Mouse (Mus musculus) layer of hippocampus, postnatal 14 days (tissue): Measurements from ENCODE around the gene Papss1. TPM values are rescaled to one million over a fixed set of nuclear protein-coding genes. Genes with fewer than 3 reads are reported as not detected.

Experiments used
- DNase-seq, 2 experiments: peaks; one replicate each; pipeline ENCODE4 v3.0.0; 2021 to 2022; ENCODE audit warnings: low spot score in 2 of 2, mixed read lengths in 1 of 2
- total RNA-seq, 2 experiments: library from RNA; stranded (reverse); gene quantifications; 2 replicates each; pipeline ENCODE4 v1.2.3; 2021

The Papss1 gene
- total RNA-seq, 2 experiments from 2014 or later: 78.7 to 83.7 TPM

DNA sequence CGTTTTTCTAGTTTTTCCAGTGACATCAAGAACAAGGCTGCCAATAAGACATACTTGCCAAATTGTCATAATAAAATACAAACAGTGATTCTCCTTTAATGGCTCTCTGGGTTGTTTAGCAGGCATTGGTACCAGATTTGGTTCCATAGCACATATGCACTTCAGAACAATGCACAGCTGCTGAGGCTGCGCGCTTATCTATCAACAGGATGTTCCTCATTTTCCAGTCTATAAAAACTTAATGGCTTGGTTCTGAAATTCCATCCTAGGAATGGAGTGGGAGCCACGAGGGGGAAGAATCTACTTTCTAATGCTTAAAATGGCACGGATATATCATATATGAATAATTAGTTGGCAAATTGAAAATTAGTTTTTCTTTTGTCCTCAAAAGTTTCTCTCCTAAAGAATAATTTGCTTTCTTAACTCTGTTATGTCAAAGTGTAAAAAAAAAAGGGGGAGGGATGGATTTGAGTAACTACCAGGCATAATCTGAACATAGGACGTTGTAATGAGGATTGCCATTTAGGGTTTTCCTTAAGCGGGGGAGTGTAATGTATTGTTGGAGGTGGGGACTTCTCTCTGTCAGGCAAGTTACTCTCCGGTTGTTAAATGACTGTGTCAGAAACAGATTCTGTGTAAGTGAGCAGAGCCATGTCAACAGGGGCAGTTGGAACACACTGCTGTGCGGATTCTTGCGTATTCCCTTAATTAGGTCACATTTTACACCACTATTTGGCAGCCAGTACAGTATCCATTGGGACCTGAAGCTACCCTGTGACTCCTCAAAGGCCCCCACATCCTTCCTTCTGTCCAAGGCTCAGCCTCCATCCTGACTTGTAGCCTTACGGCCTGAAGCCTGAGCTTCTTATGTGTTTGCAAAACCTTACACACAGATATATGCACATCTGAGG is 66.1 kb downstream of the Papss1 start:
- DNase-seq: no peak

DNA sequence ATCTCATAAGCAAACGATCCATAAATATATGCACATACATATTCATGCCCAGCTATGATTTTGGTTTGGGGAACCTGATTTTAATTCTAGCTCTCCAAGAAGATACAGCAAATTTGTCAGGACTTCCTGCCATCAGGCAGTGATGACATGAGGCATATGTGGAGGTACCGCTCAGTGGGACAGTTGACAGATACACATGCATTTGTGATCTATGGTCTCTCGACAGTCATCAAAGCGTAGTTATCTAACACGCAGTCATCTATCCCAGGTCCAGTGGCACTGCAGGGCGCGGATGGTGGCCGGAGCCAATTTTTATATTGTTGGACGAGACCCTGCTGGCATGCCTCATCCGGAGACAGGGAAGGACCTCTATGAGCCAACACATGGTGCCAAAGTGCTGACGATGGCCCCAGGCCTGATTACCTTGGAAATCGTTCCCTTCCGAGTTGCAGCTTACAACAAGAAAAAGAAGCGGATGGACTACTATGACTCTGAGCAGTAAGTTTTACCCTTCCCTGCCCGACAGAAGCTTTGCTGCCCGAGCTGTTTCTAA is 66.8 kb downstream of the Papss1 start:
- DNase-seq: peak; percentile 22 to 29

DNA sequence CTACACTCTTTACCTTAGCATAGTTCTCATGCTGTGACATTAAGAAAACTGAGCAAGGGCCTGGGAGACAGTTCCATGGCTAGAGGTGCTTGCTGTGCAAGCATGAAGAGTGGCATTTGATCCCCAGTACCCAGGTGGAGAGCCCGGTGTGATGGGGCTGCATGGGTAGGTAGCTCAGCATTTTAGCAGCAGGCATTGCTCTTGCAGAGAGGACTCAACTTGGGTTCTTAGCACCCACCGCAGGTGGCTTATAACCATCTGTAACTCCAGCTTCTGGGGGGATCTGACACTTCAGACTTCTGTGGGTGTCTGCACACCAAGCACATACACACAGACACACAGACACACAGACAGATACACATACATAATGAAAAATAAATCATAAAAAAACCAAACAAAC is 69.5 kb downstream of the Papss1 start:
- DNase-seq: no peak

DNA sequence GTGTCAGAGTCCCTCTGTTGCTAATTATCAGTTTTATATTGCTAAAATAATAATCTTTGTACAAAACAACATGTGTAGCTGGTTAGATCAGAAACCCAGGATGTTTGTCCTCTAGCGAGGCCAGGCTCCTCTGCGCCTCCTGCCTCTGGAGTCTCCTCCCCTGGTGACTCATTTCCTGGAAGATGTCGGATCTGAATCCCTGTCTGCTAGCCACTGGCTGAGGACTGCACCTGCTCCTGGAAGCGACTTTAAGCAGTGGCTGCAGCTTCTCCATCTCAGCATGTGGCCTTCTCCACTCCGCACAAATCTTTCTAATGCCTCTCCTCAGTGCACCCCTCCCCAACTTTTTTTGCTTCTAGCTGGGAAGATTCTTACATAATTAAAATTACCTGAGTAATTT is 71.6 kb downstream of the Papss1 start:
- no peak for DNase-seq

DNA sequence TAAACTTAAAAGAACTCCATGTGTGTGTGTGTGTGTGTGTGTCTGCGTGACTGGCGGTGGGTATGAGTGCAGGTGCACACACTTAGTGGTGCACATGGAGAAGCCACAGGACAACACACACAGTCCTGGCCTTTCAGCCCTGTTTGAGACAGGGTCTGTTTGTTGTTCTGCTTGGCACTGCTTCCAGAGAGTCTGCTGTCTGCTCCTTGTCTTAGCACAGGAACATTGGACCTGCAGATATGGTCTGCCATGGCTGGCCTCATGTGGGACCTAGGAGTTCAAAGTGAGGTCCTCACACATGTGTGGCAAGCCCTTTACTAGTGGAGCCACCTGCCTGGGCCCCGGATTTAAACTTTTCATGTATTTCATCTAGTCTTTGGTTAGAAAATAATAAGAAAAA is 72.4 kb downstream of the Papss1 start:
- no peak for DNase-seq

DNA sequence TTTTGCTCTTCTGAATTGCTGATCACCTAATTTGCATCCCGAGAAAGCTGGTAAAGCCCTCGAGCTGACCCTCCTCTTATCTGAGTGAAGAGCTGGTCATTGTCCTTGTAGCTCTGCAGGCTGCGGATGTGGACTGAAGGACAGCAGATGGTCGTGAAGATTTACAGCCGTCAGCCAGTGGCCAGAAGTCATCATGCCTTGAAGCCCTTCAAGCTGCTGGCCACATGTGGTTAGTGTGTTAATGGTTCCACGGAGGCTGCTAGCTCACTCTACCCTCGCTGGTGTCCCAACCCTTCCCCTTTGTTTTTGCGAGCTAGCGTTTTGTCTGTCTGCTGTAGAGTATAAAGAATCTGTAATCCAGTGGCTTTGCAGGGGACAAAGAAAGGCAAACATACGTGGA is 73.1 kb downstream of the Papss1 start:
- no peak for DNase-seq

DNA sequence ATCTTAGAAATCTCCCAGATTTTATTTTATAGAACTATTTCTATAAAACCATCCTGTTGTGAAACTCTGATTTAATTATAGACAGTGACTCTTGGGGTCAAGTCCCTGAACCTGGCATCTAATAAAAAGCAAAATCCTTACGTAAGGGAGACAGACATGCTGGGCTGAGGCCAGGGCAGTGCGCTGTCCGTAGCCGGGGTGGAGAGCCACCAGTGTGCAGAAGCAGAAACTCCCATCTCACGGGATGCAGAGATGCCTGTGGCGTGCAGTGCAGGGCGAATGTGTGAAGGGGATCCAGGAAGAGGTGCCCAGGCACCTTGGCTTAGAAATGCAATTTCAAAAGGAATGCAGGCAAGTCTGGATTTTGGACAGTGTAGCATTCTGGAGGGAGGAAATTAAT is 73.6 kb downstream of the Papss1 start:
- no peak for DNase-seq

DNA sequence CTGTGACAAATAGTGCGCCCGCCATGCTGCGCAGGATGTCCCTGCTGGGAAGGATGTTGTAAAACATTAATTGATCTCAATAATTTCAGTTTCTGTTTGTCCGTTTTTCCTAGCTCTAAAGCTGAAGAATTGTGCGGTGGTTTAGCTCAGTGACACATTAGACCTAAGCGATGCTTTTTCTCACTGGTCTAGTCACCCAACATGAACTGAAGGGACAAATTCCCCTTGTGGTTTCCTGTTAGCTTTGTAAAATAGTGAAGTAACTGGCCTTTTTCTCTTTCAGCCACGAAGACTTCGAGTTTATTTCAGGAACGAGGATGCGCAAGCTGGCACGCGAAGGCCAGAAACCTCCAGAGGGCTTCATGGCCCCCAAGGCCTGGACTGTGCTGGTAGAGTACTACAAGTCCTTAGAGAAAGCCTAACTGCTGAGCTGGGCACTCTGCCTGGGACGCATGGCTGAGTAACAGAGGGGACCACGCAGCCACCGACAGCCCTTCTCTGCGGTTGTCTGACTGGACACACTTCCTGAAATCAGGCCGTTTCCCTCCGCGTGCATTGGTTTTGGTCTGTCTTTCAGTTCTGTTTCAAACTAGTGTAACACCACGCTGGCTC is 78.2 kb downstream of the Papss1 start:
- DNase-seq: peak; percentile 22 to 37

DNA sequence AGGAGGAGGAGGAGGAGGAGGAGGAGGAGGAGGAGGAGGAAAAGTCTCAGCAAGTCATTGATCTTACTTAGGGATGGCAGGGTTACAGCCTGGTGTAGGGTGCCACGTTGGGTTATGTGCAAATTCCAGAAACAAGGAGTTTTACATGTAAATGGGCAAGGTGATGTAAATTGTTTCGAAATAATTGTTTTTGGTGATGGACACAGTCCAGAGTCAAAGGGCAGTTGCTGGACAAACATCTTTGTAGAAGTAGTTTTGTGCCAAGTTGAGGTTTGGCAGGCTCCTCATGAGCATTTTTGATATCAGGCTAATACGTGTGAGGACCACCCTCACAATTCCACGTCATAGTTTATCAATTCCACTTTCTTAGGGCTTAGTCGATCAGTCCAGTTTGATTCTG is 80.6 kb downstream of the Papss1 start:
- DNase-seq: no peak

DNA sequence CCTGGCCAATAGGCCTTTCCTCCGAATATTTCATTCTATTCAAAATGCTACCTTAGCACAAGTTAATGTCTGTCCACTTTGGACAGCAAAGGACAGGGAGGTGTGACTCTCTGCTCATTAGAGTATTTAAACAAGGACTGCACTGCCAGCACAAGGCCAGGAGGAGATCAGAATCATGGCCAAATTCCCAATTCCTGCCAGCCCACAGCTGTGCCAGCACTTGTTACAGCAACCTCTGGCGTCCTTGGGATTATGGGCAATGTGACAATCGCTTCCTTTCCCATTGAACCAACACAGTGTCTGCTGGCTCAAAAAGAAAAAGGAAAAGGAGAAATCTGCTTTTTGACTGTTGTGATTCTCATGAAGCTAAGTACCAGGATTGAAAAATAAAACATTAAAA is 89.8 kb downstream of the Papss1 start:
- DNase-seq: no peak

DNA sequence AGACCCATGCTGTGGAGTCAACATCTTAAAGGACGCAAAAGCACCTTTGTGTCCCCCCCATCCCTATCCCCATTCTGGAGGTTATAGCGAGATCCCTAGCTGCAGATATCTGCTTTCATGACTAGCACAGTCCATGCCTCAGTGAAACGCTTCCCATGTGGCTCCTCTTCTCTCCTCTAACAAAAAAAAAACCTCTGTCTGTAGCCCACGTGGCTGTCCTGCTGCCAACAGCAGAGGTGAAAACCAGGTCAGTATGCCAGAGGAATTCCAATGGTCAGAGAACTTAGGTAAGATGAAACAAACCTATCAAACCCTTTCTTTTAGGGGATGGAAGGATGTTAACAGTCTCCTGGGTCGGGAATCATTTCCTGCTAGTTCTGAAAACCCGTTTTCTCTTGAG is 91.5 kb downstream of the Papss1 start:
- no peak for DNase-seq

DNA sequence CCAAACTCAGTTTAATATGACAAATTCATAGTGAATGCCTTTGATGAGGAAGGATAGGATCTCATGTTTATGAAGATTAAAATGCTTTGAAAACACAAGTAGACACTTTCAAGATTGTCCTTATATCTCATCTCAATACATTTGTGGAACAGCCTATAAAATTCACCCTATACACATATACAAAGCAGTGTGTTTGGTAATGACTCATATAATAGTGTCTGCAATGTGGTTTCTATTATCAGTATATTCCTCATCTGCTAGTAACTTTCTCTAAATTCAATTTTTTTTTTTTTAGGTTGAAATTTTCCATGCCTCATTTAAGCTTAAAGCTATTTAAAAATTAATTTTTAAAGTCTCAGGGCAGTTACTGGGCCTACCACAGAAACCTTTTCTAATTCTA is 95.6 kb downstream of the Papss1 start:
- DNase-seq: no peak

DNA sequence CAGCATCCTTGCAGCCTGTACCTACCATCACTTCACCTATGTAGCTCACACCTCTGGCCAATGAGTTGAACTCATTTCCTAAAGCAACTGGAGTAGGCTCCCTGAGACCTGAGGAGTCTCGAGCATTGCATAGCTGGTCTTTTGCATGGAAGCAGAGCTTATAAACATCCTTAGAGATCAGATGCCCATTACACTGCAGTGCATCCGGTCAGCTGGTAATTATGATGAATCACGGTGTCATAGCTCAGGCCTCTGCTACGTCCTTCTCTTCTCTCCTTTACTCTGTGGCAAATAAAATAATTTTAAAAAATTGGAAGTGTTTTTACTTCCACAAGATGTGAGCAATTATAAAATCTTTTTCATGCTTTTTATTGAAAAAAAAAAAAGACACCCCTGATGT is 96.1 kb downstream of the Papss1 start:
- DNase-seq: no peak

DNA sequence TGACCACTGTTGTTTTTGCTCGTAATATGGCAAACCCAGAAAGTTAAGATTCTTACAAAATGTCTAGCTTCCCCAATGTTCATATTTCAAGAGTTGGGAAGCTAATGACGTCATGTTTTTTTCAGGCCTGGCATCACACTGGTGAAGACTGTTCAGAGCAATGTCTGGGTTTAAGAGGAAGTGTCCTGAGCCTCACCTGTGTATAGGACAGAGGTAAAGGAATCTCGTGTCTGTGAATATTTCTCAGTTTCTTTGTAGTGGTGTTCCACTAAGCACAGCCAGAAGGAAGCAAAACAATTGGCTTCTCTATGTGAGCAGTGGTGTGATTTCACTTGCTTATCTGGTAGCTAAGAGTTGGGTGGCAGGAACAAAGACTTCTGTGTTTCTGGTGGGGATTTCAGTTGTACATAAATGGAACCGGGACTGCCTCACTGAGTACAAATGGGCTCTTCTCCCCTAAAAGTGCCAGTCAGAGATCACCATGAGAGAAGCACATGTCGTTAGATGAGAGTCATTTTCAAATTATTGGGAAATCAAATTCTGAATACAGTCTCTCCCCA is 98.1 kb downstream of the Papss1 start:
- no peak for DNase-seq

DNA sequence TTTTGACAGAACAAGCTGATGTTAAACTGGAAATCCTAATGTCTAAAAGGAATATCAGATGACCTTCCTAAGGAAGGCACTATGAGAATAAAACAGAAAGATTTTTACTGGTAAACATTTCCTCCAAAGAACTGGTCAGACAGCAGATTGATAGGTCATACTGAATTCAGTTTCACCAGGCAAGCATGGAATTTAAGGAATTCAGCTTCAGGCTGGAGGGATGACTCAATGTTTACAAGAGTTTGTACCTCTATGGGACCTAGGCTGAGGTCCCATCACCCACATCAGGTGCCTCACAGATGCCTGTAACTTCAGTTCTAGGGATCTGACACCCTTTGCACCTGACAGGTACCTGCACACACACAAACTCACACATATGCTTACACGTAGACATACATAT is 105.3 kb downstream of the Papss1 start:
- DNase-seq: no peak

DNA sequence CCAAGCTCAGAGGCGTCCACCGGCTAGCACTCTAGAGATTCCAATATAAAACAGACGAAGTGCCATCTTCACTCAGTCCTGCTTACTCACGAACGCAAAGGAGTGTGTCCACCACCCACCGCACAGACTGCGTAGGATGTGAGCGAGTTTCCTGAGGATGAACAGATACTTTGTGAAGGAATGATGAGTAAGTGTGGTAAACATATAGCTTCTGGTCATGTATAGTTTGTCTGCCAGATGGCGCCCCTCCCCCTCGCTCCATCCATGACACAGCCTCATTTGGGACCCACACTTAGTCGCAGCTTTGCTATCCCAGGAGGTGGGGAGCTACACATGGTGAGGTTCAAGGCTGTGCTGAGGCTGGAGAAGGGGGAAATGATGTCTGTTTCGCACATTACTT is 121.5 kb downstream of the Papss1 start:
- no peak for DNase-seq

DNA sequence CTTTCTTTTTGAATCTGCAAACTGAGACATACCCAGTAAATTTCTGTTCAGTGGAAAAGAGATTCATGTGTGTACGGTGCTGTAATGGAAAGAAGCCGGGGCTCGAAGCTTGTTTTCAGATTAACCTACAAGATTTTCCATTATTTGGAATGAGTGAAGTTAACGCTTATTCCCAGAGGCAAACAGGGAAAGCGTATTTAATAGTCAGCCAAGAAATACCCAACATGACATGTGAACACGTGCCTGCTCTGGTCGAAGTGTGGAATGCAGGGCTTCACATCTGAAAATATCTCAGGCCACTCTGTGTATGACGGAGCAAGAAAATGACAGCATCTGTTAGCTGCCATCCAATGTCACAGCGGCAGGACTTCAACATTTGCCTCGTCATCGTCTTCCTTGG is 125.4 kb downstream of the Papss1 start:
- no peak for DNase-seq

DNA sequence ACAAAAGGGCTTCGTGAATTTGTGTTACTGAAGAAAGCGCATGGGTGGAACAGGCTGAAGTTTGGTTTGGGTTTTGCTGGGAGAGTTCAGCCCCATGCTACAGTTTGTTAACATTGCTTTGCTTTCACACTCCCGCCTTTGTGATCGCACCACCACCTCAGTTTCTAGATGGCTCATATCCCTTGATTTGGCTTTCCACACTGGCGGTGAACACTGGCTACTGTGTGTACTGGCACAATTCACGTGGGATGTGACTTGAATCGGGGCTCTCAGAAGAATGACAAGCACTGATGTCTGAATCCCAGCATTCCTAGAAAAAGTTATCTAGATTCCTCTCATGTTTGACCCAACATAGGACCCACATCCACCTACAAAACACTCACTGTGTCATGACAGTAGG is 126.0 kb downstream of the Papss1 start:
- DNase-seq: peak in 1 of 2 experiments; percentile 11

DNA sequence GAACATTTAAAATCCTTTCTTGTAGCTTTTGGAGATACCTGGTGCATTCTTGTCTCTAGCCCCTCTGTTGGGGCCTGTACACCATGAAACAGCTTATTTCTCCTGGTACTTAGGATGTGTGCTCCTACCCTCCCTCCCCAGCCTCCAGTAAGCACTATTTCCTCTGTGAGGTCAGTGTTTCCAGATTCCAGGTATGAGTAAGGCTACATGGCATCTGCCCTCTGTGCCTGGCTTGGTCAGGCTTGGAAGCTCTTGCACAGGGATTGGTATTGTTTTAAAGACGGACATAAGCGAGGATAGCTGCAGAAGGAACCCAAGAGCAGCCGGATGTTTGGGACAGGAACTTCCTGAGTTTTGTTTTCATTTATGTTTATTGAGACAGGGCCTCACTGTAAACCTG is 126.6 kb downstream of the Papss1 start:
- DNase-seq: no peak
